Mouse (Mus musculus) gastrocnemius, postnatal 4 days (tissue): ENCODE measurements around the gene Wfdc18. TPM values are rescaled to one million over a fixed set of nuclear protein-coding genes. Genes with fewer than 3 reads are reported as not detected.
A peak's percentile ranks its signal among the peaks of the same experiment; 100 is the strongest.

Experiments used
- DNase-seq, 2 experiments: peaks; one replicate each; pipeline ENCODE4 v3.0.0; 2021 to 2022; ENCODE audit warnings: low spot score in 2 of 2, mixed read lengths in 2 of 2
- long read RNA-seq, 2 experiments: library from polyadenylated mRNA; stranded (forward); transcript quantifications; one replicate each; pipeline ENCODE4 v2.0.0; 2021
- total RNA-seq, 2 experiments: library from RNA; stranded (reverse); gene quantifications; 2 replicates each; pipeline ENCODE4 v1.2.3; 2021

Wfdc18 gene
- total RNA-seq = not detected
- long read RNA-seq, experiment 1, partial matches to known transcripts = 0 of 1 reads
- long read RNA-seq, experiment 1, other reads (novel, unspliced or antisense) = 0 of 1 reads
- long read RNA-seq, experiment 2, partial matches to known transcripts = 0 of 1 reads
- long read RNA-seq, experiment 2, other reads (novel, unspliced or antisense) = 0 of 1 reads

DNA sequence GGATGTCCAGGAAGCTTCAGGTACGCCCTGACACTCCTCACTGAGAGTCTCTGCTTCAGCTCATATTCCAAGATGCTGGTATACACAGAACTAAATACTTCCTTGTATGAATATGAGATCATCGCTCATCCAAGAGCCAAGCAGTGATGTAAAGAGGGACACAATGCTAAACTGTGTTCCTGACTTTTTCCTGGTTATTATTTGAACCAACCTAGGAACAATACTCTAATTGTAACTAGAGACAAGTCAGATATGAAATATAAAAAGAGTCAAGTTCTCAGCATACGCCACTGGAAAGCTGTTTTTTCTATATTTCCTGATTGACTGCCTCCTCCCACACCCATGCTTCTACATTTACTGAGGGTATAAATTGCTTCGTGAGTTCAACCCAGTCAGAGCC lies at the start of gene Wfdc18:
TSS of gene Wfdc18 (plus strand) at position 301 of the 400 bp plus-strand sequence.
- no peak for DNase-seq

DNA sequence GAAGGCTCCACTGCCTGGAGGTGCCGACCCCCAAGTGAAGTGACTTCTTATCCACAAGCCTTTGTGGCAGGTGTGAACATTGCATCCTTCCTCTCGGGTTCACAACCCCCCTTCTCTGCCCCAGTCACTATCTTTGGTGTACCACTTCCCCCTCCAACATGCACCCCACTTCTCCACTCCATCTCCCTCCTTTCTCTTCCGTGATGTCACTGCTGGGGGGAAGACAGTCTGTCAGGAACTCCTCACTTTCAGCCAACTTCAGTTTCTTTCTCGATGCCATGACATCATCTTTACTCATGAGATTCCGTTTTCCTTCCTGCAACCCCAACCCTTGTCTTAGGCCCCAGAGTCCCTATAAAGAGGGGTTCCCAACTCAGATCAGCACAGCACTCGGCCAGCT lies 46.6 kb upstream of the Wfdc18 start, which contains the start of gene Ccl4:
TSS of gene Ccl4 (plus strand) at position 381 of the 400 bp plus-strand sequence.
- no peak for DNase-seq

DNA sequence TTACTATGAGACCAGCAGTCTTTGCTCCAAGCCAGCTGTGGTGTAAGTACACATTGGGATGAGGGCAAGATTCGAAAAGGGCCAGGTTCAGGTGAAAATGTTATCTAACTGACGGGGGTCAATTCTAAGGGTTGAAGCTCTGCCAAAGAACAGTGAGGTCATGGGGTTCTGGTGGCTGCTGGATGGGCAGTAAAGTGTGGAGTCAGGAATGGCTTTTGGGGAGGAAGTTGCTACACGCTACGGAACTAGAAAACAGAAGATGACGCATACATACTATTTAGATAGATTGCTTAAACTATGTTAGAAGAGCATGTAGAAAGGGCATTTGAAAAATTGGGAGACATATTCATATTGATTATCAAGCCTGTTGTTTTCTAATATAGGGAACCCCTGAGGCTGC lies 45.3 kb upstream of the Wfdc18 start:
- no peak for DNase-seq

DNA sequence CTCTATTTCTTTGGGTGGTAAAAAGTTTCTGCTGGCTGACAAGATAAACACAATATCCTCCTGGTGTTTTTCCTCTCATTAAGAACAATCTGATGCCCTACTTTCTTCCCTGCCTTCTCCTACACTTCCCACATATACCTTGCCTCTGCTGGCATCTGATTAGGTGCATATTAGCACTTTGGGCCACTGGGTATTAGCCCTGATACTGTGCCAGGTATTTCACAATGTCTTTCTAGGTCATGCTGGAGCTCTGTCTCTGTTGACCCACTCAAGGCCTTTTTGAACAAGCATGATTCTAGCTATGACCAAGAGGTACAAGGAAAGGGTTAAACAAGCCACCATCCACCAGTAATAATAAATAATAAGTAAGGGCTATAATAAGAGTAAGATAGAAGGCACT lies 37.1 kb upstream of the Wfdc18 start:
- no peak for DNase-seq

DNA sequence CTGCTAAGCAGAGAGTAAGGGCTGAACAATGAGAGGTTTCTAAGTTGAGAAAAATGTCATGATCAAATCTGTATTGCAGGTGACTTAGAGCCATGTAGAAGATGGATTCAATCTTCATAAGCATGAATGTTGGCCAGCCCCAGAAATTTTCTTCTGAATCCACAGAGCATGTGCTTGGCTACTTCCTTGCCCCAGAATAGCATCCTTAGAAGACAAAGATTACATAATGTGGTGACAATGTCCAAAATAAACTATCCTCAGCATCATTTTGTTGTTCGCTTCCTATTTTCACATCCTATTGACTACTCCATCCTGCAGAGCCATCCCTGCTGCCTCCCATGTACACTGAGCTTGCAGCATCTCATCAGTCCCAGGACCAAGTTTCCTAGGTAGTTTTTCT lies 33.1 kb upstream of the Wfdc18 start:
- no peak for DNase-seq

DNA sequence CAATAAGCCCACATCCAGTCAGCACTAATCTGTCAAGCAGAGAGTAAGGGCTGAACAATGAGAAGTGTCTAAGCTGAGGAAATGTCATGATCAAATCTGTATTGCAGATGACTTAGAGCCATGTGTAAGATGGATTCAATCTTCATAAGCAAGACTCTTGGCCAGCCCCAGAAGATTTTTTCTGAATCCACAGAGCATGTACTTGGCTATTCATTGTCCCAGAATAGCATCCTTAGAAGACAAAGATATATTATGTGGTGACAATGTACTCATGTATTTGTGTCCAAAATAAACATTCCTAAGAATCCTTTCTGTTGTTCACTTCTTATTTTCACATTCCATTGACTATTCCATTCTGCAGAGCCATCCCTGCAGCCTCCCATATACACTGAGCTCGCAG lies 18.9 kb upstream of the Wfdc18 start:
- DNase-seq = no peak

DNA sequence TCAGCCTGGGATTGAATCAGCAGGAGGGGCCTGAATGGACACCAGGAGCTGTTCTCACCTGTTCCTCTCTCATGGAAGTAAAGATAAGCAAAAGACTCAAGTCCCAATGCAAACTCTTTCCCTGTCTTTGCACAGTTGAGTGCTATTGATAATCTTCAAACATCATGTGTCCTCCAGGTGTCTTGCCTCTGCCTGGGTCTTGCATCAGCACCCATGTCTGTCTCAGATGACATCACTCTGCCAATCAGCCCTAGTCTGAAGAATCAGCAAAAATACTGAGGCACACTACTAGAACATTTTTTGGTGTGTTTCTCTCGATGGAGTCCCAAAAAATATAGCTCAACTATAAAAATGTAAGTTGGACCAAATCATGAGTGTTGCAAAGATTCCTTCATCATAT lies 16.8 kb upstream of the Wfdc18 start:
- no peak for DNase-seq

DNA sequence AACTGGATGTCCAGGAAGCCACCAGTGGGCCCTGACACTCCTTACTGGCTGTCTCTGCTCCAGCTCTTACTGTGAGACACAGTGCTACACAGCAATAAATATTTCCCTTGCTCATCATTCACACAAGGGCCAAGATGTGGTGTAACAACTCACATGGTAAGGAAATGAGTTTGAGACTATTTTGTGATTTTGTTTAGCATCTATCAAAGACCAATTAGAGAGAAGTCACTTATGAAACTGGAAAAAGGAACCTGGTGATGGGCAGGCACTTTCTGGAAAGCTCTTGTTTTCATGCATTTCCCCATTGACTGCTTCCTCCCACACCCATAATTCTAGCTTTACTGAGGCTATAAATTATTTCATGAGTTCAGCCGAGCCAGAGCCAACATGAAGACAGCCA lies 5.1 kb upstream of the Wfdc18 start, which contains the start of gene Wfdc17:
TSS of gene Wfdc17 (plus strand) at position 287 of the 400 bp plus-strand sequence.
- no peak for DNase-seq

DNA sequence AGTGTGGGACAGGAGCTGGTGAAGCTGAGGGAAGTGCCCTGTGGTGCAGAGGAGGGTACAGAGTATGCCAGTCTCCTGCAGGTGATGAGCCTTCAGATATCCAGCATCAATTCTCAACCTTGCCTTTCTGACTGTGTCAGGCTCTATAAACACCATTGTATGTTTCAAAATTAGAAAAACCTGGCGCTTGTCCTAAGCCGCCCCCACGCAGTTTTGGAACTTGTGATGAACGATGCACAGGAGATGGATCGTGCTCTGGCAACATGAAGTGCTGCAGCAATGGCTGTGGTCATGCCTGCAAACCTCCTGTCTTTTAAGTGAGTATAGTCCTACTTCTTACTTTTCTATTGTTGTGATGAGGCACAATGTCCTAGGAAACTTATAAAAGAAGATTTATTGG lies 868 bp downstream of the Wfdc18 start:
- no peak for DNase-seq

DNA sequence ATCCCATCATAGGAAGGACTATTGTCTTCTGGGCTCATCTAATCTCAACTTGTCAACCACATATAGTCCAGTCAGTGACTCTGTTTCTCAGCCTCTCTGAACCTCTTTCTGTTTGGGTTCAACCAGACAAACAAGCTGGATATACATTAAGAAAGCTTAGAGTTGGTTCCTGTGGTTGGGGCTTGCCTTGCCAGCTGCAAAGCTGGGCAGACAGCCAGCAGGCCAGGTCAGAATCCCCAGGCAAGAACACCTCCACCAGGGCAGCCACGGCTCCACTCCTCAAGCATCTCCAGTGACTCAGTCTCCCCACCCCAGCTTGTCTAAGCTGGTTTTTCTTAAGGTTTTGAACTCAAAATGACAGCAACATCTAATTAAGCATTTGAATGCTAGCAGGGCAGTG lies 3.9 kb downstream of the Wfdc18 start:
- no peak for DNase-seq

DNA sequence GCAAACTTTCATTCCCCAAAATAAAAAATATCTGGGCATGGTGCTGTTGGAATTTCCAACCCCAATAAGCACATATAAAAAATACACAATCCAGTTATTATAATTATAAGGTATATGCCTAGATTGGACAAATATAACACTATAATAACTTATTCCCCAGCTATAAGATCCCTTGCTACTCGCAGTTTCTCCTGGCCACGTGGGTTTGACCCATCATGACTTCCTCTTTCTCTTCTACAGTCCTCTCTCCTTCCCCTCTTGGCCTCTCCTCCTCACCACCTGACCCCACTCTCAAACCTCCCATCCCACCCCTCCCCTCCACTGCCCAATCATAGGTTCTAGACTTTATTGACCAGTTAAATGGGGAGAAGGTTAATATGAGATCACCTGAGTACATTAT lies 5.1 kb downstream of the Wfdc18 start:
- no peak for DNase-seq

DNA sequence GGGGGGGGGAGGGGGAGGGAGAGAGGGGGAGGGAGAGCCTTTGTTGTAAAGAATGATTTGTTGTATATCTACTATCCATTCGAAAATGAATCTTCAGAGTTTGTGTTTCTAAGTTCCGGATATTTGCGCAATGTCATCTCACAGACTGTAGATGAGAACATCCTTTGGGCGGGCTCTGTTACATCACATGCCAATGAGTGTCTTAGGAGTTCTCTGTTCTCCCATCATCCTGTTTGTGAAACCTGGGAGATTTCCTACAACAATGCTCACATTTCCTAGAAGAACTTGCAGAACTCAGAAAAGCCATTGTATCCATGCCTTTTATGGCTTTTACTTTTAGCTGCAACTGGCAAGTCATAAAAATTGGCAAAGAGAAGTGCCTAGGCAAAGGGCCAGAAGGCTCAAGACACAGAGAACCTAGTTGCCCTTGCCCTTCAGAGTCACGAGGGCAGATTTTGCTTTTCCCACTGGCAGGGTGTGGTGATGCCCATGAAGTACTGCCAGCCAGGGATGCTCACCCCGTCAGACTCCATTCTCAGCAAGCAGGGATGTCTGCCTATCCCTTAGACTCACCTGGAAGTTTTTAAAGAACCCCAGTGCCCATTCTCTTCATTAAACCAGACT lies 8.3 kb downstream of the Wfdc18 start:
- DNase-seq = no peak

DNA sequence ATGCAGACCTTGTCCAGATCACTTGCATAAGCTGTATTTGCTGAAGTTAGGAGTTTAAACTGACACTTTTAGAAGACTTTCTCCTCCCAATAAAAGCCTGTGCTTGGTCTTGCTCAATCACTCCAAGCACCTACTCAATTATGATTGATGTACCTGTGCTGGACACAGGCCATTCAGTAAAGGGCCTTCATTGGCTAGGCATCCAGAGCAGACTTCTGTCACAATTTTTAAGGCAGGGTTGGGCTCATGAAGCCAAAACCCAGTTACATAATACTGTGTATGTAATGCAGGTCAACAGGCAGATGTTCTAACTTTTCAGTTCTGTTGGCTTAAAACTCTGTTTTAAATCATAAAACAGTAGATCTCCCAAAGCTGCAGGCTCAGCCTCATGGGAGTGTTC lies 12.0 kb downstream of the Wfdc18 start:
- DNase-seq = no peak

DNA sequence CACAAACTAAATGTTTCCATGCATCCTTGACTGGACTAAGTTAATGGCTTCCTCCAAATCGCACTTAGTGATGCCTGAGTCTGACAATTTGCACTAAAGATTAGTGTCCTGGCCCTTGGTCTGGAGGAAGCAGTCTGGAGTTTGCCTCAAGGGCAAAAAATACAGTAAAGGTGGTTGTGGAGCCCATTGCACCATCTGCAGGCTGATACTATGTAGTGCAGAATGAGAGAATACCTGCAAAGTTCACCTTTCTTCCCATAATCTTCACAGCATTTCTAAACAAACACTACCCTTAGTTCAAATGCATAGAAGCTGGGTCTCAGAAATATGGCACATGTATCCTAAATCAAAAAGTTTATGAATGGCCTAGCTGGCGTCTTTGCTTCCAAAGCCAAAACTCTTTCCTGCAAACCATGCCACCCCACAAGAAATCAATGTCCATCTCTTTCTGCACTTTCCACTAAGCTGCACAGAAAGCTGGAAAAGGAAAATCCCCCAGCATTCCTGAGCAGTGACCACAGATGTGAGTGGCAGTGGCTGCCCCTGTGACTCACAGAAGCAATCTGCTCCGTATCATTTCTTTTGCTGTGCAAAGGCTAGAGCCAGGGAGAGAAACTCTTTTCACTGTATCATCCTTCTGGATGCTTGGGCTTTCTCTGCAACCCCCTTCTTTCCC lies 20.1 kb downstream of the Wfdc18 start:
- no peak for DNase-seq

DNA sequence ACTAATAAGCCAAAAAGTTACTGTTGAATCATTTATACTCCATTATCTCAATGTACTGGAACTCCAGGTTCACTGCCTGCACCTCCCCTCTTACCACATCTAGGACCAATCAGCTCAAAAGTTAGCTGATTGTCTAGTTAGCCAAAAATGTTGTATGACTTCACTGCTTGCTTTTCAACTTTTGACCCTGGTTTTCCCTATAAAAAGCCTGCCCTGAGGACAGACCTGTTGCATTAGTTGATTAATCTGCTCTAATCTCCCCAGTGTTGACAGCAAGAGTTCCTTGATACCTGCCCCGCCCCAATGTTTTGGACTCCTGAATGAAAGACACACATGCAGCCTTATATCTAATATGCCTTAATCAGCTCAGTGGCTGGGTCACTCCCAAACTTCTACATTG lies 22.3 kb downstream of the Wfdc18 start:
- no peak for DNase-seq

DNA sequence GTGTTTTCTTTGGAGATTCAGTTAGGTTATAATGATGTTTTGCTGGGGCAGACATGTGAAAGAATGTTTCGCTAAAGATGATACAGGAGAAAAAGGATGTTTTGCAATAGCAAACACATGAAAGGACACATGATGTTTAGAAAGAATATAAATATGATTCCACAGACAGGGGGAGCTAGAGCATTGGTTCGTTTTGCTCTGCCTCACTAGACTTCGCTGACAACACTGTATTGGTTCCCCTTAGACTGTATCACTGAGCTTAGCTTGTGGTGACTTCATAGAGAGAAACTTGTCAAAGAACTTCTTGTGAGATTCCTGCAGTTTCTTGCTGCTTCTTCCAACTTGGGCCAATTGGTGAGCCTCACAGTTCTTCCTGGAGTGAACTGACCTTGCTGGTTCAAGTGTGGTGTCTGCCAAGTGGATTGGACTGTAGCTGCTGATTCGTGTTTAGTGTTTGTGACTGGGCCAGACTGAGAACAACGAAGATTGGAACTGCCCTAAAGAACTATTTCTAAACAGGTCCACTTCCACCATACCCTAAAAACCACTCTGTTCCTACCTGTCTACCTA lies 24.3 kb downstream of the Wfdc18 start:
- no peak for DNase-seq

DNA sequence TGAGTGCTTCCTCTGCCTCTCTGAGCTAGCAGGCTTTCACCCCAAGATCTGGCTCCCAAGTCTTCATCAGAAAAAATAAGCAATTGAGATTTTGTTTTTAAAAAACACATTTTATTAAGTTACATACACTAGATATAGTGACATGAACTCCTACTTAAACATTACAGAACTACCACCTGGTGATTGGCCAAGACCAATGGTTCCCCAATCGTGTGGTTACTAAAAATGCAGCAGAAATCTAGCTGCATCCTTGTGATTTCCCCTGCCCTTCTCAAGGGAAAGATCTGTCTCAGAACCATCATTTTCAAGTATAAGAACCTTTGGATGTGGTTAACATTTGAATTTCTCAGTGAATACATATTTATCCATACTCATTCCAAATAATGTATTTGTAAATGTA lies 25.4 kb downstream of the Wfdc18 start:
- no peak for DNase-seq

DNA sequence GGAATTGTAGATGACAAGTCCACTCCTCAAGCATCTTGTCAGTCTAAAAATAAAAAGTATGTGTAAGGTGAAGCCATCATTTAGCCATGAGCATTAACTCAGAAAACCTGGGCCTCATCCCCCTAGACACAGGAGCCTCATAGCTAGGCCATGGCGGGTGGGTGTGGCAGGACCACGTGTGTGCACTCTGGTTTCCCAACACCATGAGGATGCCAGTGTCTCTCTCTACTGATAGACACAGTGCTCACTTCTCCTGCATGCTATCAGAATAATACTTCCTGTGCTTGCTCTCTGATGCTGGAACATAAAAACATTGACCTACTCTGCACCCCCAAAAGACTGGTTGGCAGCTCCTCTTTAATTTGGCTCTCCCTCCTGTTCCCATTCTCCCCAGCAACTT lies 27.1 kb downstream of the Wfdc18 start:
- DNase-seq = no peak

DNA sequence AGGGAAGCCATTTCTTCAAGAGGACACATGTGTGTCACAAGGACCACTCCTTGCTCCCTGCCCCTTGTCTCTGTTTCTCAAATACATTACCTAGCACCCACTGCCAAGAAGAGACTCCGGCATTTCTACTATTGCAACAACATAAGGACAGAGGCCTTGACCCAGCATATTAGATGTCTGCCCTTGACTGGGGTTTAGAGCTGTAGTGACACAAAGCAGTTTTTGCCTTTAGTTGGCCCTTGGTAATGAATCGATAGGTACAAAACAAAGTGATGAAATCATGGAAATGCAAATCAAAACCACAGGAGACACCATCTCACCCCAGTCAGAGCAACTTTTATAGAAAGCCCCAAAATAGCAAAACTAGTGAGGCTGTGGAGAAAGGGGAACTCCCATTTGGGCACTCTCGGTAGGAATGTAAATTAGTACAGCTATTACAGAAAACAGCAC lies 28.3 kb downstream of the Wfdc18 start:
- DNase-seq = no peak

DNA sequence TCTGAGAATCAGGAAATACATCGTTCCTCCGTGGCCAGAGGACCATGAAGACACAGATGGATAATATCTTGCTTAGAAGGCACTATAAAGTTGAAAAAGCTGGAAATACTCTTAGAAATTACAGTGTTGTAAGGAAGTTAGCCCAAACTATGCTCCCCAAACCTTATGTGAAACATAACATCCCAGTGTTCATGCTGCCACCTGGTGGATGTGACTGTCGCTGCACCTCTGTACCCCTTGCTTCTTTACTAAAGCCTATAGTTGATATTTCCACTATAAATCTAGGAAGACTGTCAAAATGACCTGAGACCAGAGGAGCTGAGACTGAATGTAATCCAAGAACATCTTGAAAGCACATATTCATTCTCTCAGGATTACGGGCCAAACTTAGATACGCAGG lies 30.4 kb downstream of the Wfdc18 start:
- DNase-seq = peak; percentile 52 to 64

DNA sequence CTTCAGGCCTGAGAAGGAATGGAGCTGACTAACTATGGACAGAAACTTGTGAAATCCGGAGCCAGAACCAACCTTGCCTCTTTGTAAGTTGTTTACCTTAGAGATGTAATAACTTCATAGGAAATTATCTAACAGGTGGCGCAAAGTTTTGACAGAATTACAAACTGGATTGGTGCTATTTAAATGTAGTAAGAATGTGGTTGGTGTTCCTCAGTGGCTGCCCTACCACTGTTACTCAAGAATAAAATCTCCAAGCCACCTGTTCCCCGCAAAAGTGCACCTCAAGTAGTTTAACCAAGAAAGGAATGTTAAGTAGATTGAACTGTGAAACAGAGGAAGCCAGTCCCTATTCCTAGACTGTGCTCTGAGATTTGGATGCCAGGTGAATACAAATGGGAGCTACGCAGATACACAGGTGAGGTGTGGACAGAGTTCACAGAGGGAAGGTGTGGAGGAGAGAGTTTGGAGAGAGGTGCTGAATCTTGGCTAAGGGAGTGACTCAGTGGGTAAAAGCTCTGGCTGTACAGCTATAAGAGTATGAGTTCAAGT lies 31.7 kb downstream of the Wfdc18 start:
- no peak for DNase-seq

DNA sequence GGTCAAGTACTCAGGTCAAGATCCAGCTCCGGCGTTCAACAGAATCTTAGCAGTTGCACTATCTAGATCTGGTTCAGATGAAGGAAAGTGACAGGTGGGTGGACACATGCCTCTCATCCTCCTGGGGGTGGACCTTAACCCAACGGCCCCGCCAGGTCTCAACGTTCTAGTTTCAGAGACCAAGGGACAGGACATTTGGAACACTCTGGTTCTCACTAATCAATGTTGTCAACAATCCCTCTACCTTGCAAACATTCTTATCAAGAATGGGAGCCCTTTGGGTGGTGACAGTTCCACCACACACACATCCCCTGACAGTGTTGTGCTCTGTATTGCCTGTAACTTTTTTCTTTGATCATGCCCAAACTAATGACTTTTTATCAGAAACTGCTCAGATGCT lies 33.0 kb downstream of the Wfdc18 start:
- no peak for DNase-seq
